Mouse (Mus musculus) layer of hippocampus, adult 18-20 months (tissue): ENCODE results near the gene Aars. TPM values are rescaled to one million over a fixed set of nuclear protein-coding genes. Genes with fewer than 3 reads are reported as not detected.

ENCODE experiments used
- DNase-seq, 2 experiments: peaks; one replicate each; pipeline ENCODE4 v3.0.0; 2022; ENCODE audit warnings: low spot score in 2 of 2
- microRNA-seq, 2 experiments: library from miRNA; unstranded; fragments of <30 nt; microRNA quantifications; one replicate each; pipeline ENCODE4 v1.2.0; 2021
- total RNA-seq, 2 experiments: library from RNA; stranded (reverse); gene quantifications; 2 replicates each; pipeline ENCODE4 v1.2.3; 2021

Gene Aars
- total RNA-seq, 2 experiments from 2014 or later, result 82.2 to 91.4 TPM

DNA sequence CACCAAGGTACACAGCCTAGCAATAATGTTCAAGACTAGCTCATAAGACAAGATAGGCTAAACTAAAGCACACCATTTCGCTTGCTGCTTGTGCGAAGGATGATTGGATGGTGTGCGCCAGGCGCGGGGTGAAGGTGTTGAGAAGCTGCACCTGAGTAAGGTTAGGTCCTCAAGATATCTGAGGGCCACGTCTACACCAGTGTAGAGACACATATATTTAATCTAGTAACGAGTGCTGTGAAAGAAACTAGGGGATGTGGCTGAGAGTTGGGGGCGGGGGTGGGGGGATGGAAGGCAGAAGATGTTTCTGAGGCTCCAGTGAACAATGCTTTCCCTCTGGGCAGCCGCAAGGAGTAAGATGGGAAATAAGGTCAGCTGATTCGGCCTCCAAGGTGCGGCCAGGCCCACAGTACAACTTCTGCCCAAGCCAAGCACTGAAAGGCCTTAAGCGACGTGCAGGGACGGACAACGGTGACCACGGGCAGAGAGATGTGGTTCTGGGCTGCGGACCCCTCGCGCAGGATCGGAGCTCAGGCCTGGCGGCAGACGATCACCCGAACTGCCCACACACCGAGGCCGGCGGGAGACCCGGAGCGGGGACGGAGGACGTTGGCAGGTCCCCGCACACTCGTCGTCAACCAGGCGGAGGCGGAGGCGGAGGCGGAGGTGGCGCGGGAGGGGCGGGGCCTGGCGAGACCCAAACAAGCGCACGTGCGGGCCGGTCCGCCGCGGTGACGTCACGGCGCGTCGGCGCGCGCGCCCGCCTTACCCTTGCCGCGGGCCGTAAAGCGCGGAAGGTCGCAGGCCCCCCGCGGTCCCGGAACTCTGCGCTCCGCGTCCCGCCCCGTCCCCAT lies 61.1 kb downstream of the Aars start, which contains the start of gene Pdpr:
Gene Pdpr (plus strand): TSS at position 766 of the 854 bp plus-strand sequence.
- DNase-seq, result peak; percentile 83 to 92

DNA sequence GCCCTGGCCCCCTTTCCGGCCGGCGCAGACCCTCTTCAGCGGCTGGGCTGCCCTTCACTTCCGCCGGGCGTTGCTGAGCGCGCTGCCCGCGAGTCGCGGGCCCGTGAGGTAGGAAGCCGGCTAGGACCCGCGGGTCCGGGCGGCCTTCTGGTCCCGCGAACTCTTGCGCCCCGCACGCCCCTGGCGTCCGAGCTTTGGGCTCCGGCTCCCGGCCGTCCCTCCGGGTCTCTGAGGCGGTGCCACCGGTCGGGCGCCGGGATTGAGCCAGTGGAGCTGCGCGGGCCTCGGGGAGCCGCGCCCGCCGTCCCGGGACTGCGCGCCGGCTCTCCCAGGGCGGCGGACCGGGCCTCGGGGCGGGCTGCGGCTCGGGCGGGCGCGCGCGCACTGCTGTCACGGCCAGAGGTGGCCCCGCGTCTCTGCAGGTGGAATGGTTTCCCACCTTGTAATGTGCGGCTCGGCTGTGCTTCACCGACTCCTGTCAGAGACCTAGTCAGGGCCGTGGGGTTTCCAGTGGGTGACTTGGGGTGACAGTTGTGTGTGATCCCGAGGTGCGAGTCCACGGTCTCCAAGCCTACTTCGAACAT lies 61.9 kb downstream of the Aars start:
- peak in 1 of 2 experiments; percentile 9 for DNase-seq

Small RNA genes lying within 50 kb of the gene (microRNA-seq; reads per million reads assigned to microRNA genes)
- gene Gm24103 (0 reads per million in 2 experiments), gene Mir3473d (0.25 to 0.98 reads per million in 2 experiments)

Other genes starting within 250 kb of the Aars start
- 10 to 100 TPM; 71.0 to 72.6 TPM for gene Il34, start 227.2 kb upstream of the Aars start, total RNA-seq
- gene Cog4, start 186.5 kb upstream of the Aars start, total RNA-seq, result 10 to 100 TPM; 60.9 to 61.3 TPM
- 10 to 100 TPM; 69.7 to 71.3 TPM for gene Sf3b3, start 186.4 kb upstream of the Aars start, total RNA-seq
- 10 to 100 TPM; 22.3 to 22.4 TPM for gene Fuk, start 130.7 kb upstream of the Aars start, total RNA-seq
- 100 to 1,000 TPM; 101 to 103 TPM for gene St3gal2, start 113.2 kb upstream of the Aars start, total RNA-seq
- gene Ddx19a, start 35.3 kb upstream of the Aars start, total RNA-seq, result 10 to 100 TPM; 26.5 to 28.6 TPM
- 10 to 100 TPM; 15.6 to 17.7 TPM for gene Ddx19b, start 1.4 kb upstream of the Aars start, total RNA-seq
- not detected for gene Exosc6, start 23.2 kb downstream of the Aars start, total RNA-seq
- gene Clec18a, start 59.3 kb downstream of the Aars start, total RNA-seq, result 1 to 10 TPM; 1.6 to 2.2 TPM
- 10 to 100 TPM; 24.3 to 27.0 TPM for gene Pdpr, start 61.5 kb downstream of the Aars start, total RNA-seq
- 100 to 1,000 TPM; 139 to 143 TPM for gene Glg1, start 226.1 kb downstream of the Aars start, total RNA-seq